ENCODE assay signal across 9 mouse cellular contexts in genomic region chrX:136115419-136115961, GRCm38 (mm10). TPM values are rescaled to one million over a fixed set of nuclear protein-coding genes. Genes with fewer than 3 reads are reported as not detected.
DNase-seq lines count a peak whose midpoint lies in the region; ATAC-seq and TF ChIP-seq lines count a peak whose summit lies in the region.
"Had no signal": no experiment of that assay in that cellular context is flagged by ENCODE, and none has a peak within 500 bp of the region (broad histone marks: within the 10 kb centered on the region; RNA-seq: fewer than 3 reads in every experiment).

No protein-coding gene starts in this region.

- TF ChIP-seq EP300 in ES-Bruce4 (IDR thresholded peaks at IDR 0.05; ENCODE audit: insufficient read depth, low read depth, low read length) = no peak

- H3K27me3 ChIP-seq in E14TG2a.4 (ENCODE audit: insufficient read depth, low read length) (no peaks in the 10 kb centered on the region), ES-Bruce4 (ENCODE audit: control insufficient read depth, insufficient read depth, low read length, poor library complexity, severe bottlenecking) (no peaks in the 10 kb centered on the region)
- H3K27me3 ChIP-seq in neural tube, embryonic 12.5 days (replicated peaks) = no peaks in the 10 kb centered on the region

- H3K27ac ChIP-seq in ES-Bruce4 (ENCODE audit: insufficient read depth, low read length) = 0 out of 2 replicates have a peak overlapping the region, but pooled peaks have one; percentile 49
- peak overlapping the region; percentile 37; the same call in 1 of the 2 replicates for H3K27ac ChIP-seq in neural tube, embryonic 12.5 days

- TF ChIP-seq POLR2A in ES-Bruce4 (IDR thresholded peaks at IDR 0.05; ENCODE audit: insufficient read depth, low read length) = no peak

- H3K9me3 ChIP-seq in E14TG2a.4 (ENCODE audit: low read length) (no peaks in the 10 kb centered on the region), ES-Bruce4 (replicated peaks; ENCODE audit: control insufficient read depth, insufficient read depth, low read length, poor library complexity, severe bottlenecking) (no peaks in the 10 kb centered on the region)
- no peaks in the 10 kb centered on the region for H3K9me3 ChIP-seq in neural tube, embryonic 12.5 days

- no peaks in the 10 kb centered on the region for H3K36me3 ChIP-seq in E14TG2a.4 (ENCODE audit: insufficient read depth, low read length)
- no peaks in the 10 kb centered on the region for H3K36me3 ChIP-seq in ES-Bruce4 (ENCODE audit: control insufficient read depth, insufficient read depth, low read length, poor library complexity, severe bottlenecking)
- no peaks in the 10 kb centered on the region for H3K36me3 ChIP-seq in neural tube, embryonic 12.5 days

- H3K4me3 ChIP-seq in E14TG2a.4 (replicated peaks; ENCODE audit: low read length) (peak overlapping the region; percentile 76), ES-Bruce4 (ENCODE audit: low read depth, low read length) (peak overlapping the region; percentile 88)
- H3K4me3 ChIP-seq in neural tube, embryonic 12.5 days = peak overlapping the region; percentile 37
- H3K4me3 ChIP-seq: erythroblast, embryonic 14.5 days had no signal

- peak overlapping the region; percentile 55 for H3K4me2 ChIP-seq in neural tube, embryonic 12.5 days (replicated peaks)

- 19% methylated on average over 23 of the region's 23 CpGs for WGBS in neural tube, embryonic 12.5 days

- ATAC-seq in common myeloid progenitor, adult 5-6 weeks (replicated peaks; ENCODE audit: low read depth, poor library complexity, severe bottlenecking) = 0 out of 2 replicates have a peak, but pooled peaks have one; percentile 15
- peak; percentile 99 for ATAC-seq in neural tube, embryonic 12.5 days (ENCODE audit: low FRiP score, low read depth)

- peak overlapping the region; percentile 67; the same call in 1 of the 2 replicates for H3K9ac ChIP-seq in ES-Bruce4 (ENCODE audit: low read depth, poor library complexity, severe bottlenecking)
- H3K9ac ChIP-seq in neural tube, embryonic 12.5 days = no peak overlapping the region

- DNase-seq in heart, postnatal 10 days = peak; percentile 0 to 9
- peak; percentile 80 to 82 for DNase-seq in left cerebral cortex, postnatal 14 days (ENCODE audit: low spot score in 2 of 2)
- DNase-seq in B cell, adult 2 months = no peak
- no peak for DNase-seq in thymus, postnatal 10 days (ENCODE audit: low spot score in 2 of 2)

- TF ChIP-seq CTCF in E14TG2a.4 (conservative IDR thresholded peaks at IDR 0.05; ENCODE audit: low read length) = no peak
- TF ChIP-seq CTCF in ES-Bruce4 (IDR thresholded peaks at IDR 0.05; ENCODE audit: low read depth, low read length) = no peak

- intact Hi-C loops in heart, postnatal 10 days (cut with DNase I) = no loop called here
- intact Hi-C loops in left cerebral cortex, postnatal 14 days (cut with DNase I) = no loop called here

- no peaks in the 10 kb centered on the region for H3K4me1 ChIP-seq in E14TG2a.4 (replicated peaks; ENCODE audit: low read depth, low read length)
- H3K4me1 ChIP-seq in ES-Bruce4 (ENCODE audit: control insufficient read depth, insufficient read depth, low read length) = no peaks in the 10 kb centered on the region
- no peaks in the 10 kb centered on the region for H3K4me1 ChIP-seq in neural tube, embryonic 12.5 days

RNA-seq across cellular contexts. Expression of gene Bex4, which starts 23.3 kb away (rescaled TPM):
- 212 and 219 TPM in 2 replicates for polyA plus RNA-seq in ES-Bruce4 (2011; ENCODE audit: insufficient read depth, insufficient read length, low read depth, missing spikeins)
- 25.8 and 39.1 TPM in 2 replicates for total RNA-seq in common myeloid progenitor, adult 5-6 weeks (2017)
- total RNA-seq in heart, postnatal 10 days (2021) = 1 to 10 TPM; 5.1 to 8.4 TPM
- 10 to 100 TPM; 19.9 to 29.8 TPM for total RNA-seq in left cerebral cortex, postnatal 14 days (2021)
- polyA plus RNA-seq in neural tube, embryonic 12.5 days (2016; fragmentation: Nextera tagmentation; extraction: Ambion mirVana) = 66.8 and 67.0 TPM in 2 replicates

RNA-seq across cellular contexts. Expression of gene Nxf3, which starts 30.4 kb away (rescaled TPM):
- polyA plus RNA-seq in ES-Bruce4 (2011; ENCODE audit: insufficient read depth, insufficient read length, low read depth, missing spikeins) = 0.40 TPM in 1 of 2 replicates, not detected in the other
- not detected in 2 replicates for total RNA-seq in common myeloid progenitor, adult 5-6 weeks (2017)
- not detected for total RNA-seq in heart, postnatal 10 days (2021)
- not detected for total RNA-seq in left cerebral cortex, postnatal 14 days (2021)
- not detected in 2 replicates for polyA plus RNA-seq in neural tube, embryonic 12.5 days (2016; fragmentation: Nextera tagmentation; extraction: Ambion mirVana)
- polyA plus RNA-seq: erythroblast, embryonic 14.5 days had no signal

RNA-seq across cellular contexts. Expression of gene Bex2, which starts 47.5 kb away (rescaled TPM):
- polyA plus RNA-seq in ES-Bruce4 (2011; ENCODE audit: insufficient read depth, insufficient read length, low read depth, missing spikeins) = 42.4 and 46.5 TPM in 2 replicates
- total RNA-seq in common myeloid progenitor, adult 5-6 weeks (2017) = not detected in 2 replicates
- 1 to 10 TPM in 1 of 2 experiments, under 1 TPM in 1; 0.31 to 1.2 TPM for total RNA-seq in heart, postnatal 10 days (2021)
- 100 to 1,000 TPM; 410 to 431 TPM for total RNA-seq in left cerebral cortex, postnatal 14 days (2021)
- polyA plus RNA-seq in neural tube, embryonic 12.5 days (2016; fragmentation: Nextera tagmentation; extraction: Ambion mirVana) = 390 and 410 TPM in 2 replicates

RNA-seq across cellular contexts. Expression of gene Tceal8, which starts 56.7 kb away (rescaled TPM):
- polyA plus RNA-seq in ES-Bruce4 (2011; ENCODE audit: insufficient read depth, insufficient read length, low read depth, missing spikeins) = 196 and 214 TPM in 2 replicates
- total RNA-seq in common myeloid progenitor, adult 5-6 weeks (2017) = 83.7 and 101 TPM in 2 replicates
- total RNA-seq in heart, postnatal 10 days (2021) = 10 to 100 TPM; 57.8 to 61.6 TPM
- 10 to 100 TPM; 36.8 to 42.7 TPM for total RNA-seq in left cerebral cortex, postnatal 14 days (2021)
- polyA plus RNA-seq in neural tube, embryonic 12.5 days (2016; fragmentation: Nextera tagmentation; extraction: Ambion mirVana) = 156 and 175 TPM in 2 replicates

Comparison
In these comparisons a context has a peak if more than half of its experiments do, and no peak if none do; other contexts are left out.
1. H3K4me3 ChIP-seq: peak in every context shown above with its lines; median percentile 88 in ES-Bruce4; 76 in E14TG2a.4; 37 in neural tube, embryonic 12.5 days.
2. DNase-seq: peak in heart, postnatal 10 days (2 of 2) and left cerebral cortex, postnatal 14 days (2 of 2); none in B cell, adult 2 months (0 of 2) and thymus, postnatal 10 days (0 of 2).
3. RNA of gene Bex2, which starts 47.5 kb away (total RNA-seq): 410 to 431 TPM in left cerebral cortex, postnatal 14 days; 0.31 to 1.2 TPM in heart, postnatal 10 days and not detected in common myeloid progenitor, adult 5-6 weeks; every median in the first group is over 100 times any median in the second.